Mouse (Mus musculus): ENCODE results near the gene Cd2ap. TPM values are rescaled to one million over a fixed set of nuclear protein-coding genes. Genes with fewer than 3 reads are reported as not detected.

Cd2ap gene
- polyA plus RNA-seq, 1 experiment from 2014 or later = 57.3 TPM

DNA sequence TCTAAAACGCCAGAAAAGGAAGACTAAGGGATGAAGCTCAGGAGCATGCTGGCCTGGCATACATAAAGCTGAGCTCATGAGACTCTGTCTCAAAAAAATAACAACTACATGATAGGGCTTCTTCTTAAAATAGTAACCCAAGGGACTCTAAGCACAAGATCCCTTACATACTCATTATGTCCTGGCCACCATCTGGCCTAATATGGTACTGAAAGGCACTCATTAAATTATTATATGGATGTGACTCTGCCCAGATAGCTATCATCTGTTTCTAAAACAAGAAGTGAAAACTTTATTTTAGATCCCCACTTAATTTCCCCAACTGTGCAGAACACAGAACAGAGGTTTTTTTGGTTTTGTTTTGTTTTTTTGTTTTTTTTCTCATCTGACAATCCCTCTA lies 6.4 kb upstream of the Cd2ap start:
- Histone ChIP-seq H3K9me3 (ENCODE audit: control insufficient read depth, low read depth, low read length) (no peaks in the 10 kb centered on the region), H3K36me3 (ENCODE audit: control insufficient read depth, insufficient read depth, low read length) (no peaks in the 10 kb centered on the region), H3K27me3 (ENCODE audit: control insufficient read depth, insufficient read depth, low read length) (no peaks in the 10 kb centered on the region), H3K4me1 (ENCODE audit: control insufficient read depth, insufficient read depth, low read length) (peaks cover 4% of the 10 kb centered on the region; the same call in 1 of the 2 replicates), H3K4me2 (replicated peaks; ENCODE audit: low read depth, low read length) (no peak overlapping the region), H3K9ac (replicated peaks; ENCODE audit: low read depth, low read length) (no peak overlapping the region), H3K4me3 (ENCODE audit: low read depth, low read length) (no peak overlapping the region), H3K27ac (ENCODE audit: low read length) (peak overlapping the region; percentile 63; the same call in 1 of the 2 replicates)
- no peak for ATAC-seq (ENCODE audit: insufficient number of reproducible peaks, insufficient read depth, low FRiP score, low read depth)
- WGBS = 88% methylated on average over 1 of the region's 1 CpGs

DNA sequence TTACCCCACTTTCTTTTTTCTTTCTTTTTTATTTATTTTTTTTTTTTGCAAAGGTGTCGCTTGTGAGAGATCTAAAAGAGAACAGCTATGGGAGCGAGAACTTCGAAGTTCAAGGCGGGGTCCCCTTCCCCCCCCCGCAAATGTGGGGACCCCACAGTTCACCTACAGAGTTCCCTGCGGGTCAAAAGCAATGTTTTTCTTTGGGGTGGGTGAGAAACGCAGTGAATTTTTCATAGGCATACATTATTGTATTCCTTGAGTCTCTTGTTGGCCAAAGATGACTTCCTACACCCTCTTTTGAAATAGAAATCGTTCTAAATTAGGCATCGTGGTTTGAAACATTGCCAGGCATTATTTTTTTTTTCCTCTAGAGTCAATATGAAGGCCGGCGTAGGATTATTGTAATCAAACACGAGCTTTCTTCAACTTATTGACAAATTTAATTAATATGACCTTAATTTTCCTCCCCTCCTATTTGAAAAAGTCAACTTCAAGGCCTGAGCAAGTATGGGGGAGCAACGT lies 500 bp upstream of the Cd2ap start:
- WGBS = 25% methylated on average over 13 of the region's 13 CpGs
- peak overlapping the region; percentile 93 for H3K4me3 ChIP-seq (ENCODE audit: low read depth, low read length)
- no peaks in the 10 kb centered on the region for H3K27me3 ChIP-seq (ENCODE audit: control insufficient read depth, insufficient read depth, low read length)
- peak overlapping the region; percentile 96 for H3K27ac ChIP-seq (ENCODE audit: low read length)
- peak overlapping the region; percentile 68 for H3K4me2 ChIP-seq (replicated peaks; ENCODE audit: low read depth, low read length)
- H3K36me3 ChIP-seq (ENCODE audit: control insufficient read depth, insufficient read depth, low read length) = no peaks in the 10 kb centered on the region
- no peak for ATAC-seq (ENCODE audit: insufficient number of reproducible peaks, insufficient read depth, low FRiP score, low read depth)
- H3K9me3 ChIP-seq (ENCODE audit: control insufficient read depth, low read depth, low read length) = no peaks in the 10 kb centered on the region
- H3K9ac ChIP-seq (replicated peaks; ENCODE audit: low read depth, low read length) = 0 out of 2 replicates have a peak overlapping the region, but pooled peaks have one; percentile 92
- peaks cover 4% of the 10 kb centered on the region; the same call in 1 of the 2 replicates for H3K4me1 ChIP-seq (ENCODE audit: control insufficient read depth, insufficient read depth, low read length)

DNA sequence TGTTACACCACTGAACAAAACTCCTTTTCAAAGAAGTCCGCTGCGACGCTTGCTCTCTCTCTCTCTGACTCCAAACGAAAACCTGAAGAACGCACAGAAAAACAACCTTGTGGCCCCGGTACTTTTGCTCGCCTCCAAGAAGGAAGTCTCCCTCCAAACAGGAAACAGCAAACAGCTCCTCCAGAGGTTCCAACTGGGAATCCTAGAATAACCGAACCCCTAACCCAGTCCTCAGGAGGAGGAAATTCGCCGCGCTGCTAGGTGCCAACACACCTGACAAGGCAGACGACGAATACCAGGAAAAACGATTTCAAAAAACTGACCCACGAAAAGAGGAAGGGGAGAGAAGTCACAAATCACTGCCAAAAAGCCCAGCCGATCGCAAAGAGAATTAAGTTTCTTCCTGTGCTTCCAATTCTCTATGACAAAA lies 879 bp downstream of the Cd2ap start:
- Histone ChIP-seq H3K9ac (replicated peaks; ENCODE audit: low read depth, low read length) (peak overlapping the region; percentile 92), H3K4me2 (replicated peaks; ENCODE audit: low read depth, low read length) (peak overlapping the region; percentile 68), H3K9me3 (ENCODE audit: control insufficient read depth, low read depth, low read length) (no peaks in the 10 kb centered on the region), H3K4me3 (ENCODE audit: low read depth, low read length) (peak overlapping the region; percentile 93), H3K36me3 (ENCODE audit: control insufficient read depth, insufficient read depth, low read length) (no peaks in the 10 kb centered on the region), H3K27me3 (ENCODE audit: control insufficient read depth, insufficient read depth, low read length) (no peaks in the 10 kb centered on the region), H3K27ac (ENCODE audit: low read length) (peak overlapping the region; percentile 96), H3K4me1 (ENCODE audit: control insufficient read depth, insufficient read depth, low read length) (peaks cover 4% of the 10 kb centered on the region; the same call in 1 of the 2 replicates)
- ATAC-seq (ENCODE audit: insufficient number of reproducible peaks, insufficient read depth, low FRiP score, low read depth) = no peak
- WGBS = under 1% methylated on average over 17 of the region's 17 CpGs

GRCm38 (mm10) chr17:42875015-42875414 lies 1.4 kb downstream of the Cd2ap start:
- Histone ChIP-seq H3K27me3 (ENCODE audit: control insufficient read depth, insufficient read depth, low read length) (no peaks in the 10 kb centered on the region), H3K9ac (replicated peaks; ENCODE audit: low read depth, low read length) (peak overlapping the region; percentile 92; the same call in 1 of the 2 replicates), H3K27ac (ENCODE audit: low read length) (no peak overlapping the region), H3K4me2 (replicated peaks; ENCODE audit: low read depth, low read length) (peak overlapping the region; percentile 68), H3K4me3 (ENCODE audit: low read depth, low read length) (peak overlapping the region; percentile 93), H3K4me1 (ENCODE audit: control insufficient read depth, insufficient read depth, low read length) (peaks cover 4% of the 10 kb centered on the region; the same call in 1 of the 2 replicates), H3K9me3 (ENCODE audit: control insufficient read depth, low read depth, low read length) (no peaks in the 10 kb centered on the region), H3K36me3 (ENCODE audit: control insufficient read depth, insufficient read depth, low read length) (no peaks in the 10 kb centered on the region)
- no peak for ATAC-seq (ENCODE audit: insufficient number of reproducible peaks, insufficient read depth, low FRiP score, low read depth)
- WGBS = 13% methylated on average over 6 of the region's 6 CpGs

DNA sequence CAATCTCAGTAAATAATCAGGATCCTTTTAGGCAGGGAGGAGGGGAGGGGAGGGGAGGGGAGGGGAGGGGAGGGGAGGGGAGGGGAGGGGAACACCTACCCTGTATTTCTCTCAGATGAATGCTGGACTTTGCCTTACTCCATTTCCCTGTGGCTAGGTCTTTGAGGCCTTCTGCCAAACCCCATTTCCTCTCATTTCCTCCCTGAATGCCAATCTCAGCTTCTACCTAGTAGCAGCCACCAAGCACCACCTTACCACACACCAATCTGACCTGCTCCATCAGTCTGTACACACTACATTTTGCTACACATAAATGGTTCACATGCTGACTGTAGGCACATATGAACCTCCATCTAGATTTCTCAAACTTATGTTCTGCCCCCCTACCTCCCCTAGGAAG lies 6.0 kb downstream of the Cd2ap start:
- H3K4me1 ChIP-seq (ENCODE audit: control insufficient read depth, insufficient read depth, low read length) = peaks cover 4% of the 10 kb centered on the region; the same call in 1 of the 2 replicates
- H3K9ac ChIP-seq (replicated peaks; ENCODE audit: low read depth, low read length) = no peak overlapping the region
- no peak overlapping the region for H3K4me2 ChIP-seq (replicated peaks; ENCODE audit: low read depth, low read length)
- no peaks in the 10 kb centered on the region for H3K36me3 ChIP-seq (ENCODE audit: control insufficient read depth, insufficient read depth, low read length)
- ATAC-seq (ENCODE audit: insufficient number of reproducible peaks, insufficient read depth, low FRiP score, low read depth) = no peak
- no peaks in the 10 kb centered on the region for H3K27me3 ChIP-seq (ENCODE audit: control insufficient read depth, insufficient read depth, low read length)
- no peak overlapping the region for H3K4me3 ChIP-seq (ENCODE audit: low read depth, low read length)
- no peaks in the 10 kb centered on the region for H3K9me3 ChIP-seq (ENCODE audit: control insufficient read depth, low read depth, low read length)
- H3K27ac ChIP-seq (ENCODE audit: low read length) = no peak overlapping the region

DNA sequence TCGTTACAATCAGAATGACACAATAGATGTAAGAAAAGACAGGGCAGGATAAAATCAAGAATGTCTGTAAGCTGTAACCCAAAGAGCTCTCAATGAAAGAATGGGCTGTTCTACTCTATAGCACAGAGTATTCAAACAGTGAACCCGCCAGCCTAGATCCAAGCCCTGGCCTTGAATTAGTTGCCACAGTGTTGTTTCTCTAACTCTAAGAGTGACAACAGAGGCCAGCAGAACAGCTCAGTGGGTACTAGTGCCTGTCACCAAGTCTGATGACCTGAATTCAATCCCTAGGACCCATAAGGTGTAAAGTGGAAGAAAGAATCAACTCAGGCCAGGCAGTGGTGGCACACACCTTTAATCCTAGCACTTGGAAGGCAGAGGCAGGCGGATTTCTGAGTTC lies 13.3 kb downstream of the Cd2ap start:
- Histone ChIP-seq H3K27me3 (ENCODE audit: control insufficient read depth, insufficient read depth, low read length) (no peaks in the 10 kb centered on the region), H3K4me3 (ENCODE audit: low read depth, low read length) (no peak overlapping the region), H3K9ac (replicated peaks; ENCODE audit: low read depth, low read length) (no peak overlapping the region), H3K36me3 (ENCODE audit: control insufficient read depth, insufficient read depth, low read length) (no peaks in the 10 kb centered on the region), H3K4me1 (ENCODE audit: control insufficient read depth, insufficient read depth, low read length) (no peaks in the 10 kb centered on the region), H3K4me2 (replicated peaks; ENCODE audit: low read depth, low read length) (no peak overlapping the region), H3K9me3 (ENCODE audit: control insufficient read depth, low read depth, low read length) (no peaks in the 10 kb centered on the region), H3K27ac (ENCODE audit: low read length) (no peak overlapping the region)
- ATAC-seq (ENCODE audit: insufficient number of reproducible peaks, insufficient read depth, low FRiP score, low read depth) = no peak
- WGBS = 84% methylated on average over 3 of the region's 3 CpGs

DNA sequence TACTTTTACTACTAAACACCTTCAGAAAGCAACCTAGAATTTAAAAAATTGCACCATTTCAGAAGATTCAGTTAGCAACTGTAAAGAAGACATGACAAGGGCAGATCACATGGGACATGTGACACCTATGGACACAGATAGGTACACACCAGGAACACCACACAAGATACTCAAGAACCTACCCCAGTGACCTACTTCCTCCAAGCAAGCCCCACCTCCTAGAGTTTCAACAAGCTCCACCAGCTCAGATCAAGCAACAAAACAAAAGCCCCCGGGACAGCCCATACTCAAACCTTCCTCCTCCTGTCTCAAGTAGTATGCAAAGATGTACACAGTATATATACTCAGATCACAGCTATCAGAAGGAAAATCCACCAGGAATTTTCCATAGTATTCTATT lies 16.1 kb downstream of the Cd2ap start:
- Histone ChIP-seq H3K9ac (replicated peaks; ENCODE audit: low read depth, low read length) (no peak overlapping the region), H3K27ac (ENCODE audit: low read length) (no peak overlapping the region), H3K36me3 (ENCODE audit: control insufficient read depth, insufficient read depth, low read length) (no peaks in the 10 kb centered on the region), H3K9me3 (ENCODE audit: control insufficient read depth, low read depth, low read length) (no peaks in the 10 kb centered on the region), H3K27me3 (ENCODE audit: control insufficient read depth, insufficient read depth, low read length) (no peaks in the 10 kb centered on the region), H3K4me1 (ENCODE audit: control insufficient read depth, insufficient read depth, low read length) (no peaks in the 10 kb centered on the region), H3K4me2 (replicated peaks; ENCODE audit: low read depth, low read length) (no peak overlapping the region), H3K4me3 (ENCODE audit: low read depth, low read length) (no peak overlapping the region)
- 83% methylated on average over 1 of the region's 1 CpGs for WGBS
- no peak for ATAC-seq (ENCODE audit: insufficient number of reproducible peaks, insufficient read depth, low FRiP score, low read depth)

DNA sequence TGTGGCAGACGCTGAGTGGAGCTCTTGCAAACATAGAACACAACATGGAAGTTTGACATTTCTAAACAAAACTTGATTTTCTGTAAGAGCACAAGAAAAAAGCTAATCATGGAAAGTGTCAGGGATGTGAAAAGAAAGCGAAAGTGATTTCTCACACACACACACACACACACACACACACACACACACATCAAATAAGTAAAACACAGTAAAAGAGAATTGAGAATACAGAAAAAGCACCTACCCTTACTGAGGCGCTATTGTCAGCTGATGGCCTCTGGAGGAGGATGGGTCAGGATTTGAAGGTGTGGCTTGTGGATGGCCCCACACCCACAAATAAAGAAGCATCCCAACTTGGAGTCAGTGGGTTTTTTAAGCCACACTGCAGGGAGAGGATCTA lies 19.0 kb downstream of the Cd2ap start:
- no peak for ATAC-seq (ENCODE audit: insufficient number of reproducible peaks, insufficient read depth, low FRiP score, low read depth)
- WGBS = 82% methylated on average over 3 of the region's 3 CpGs
- H3K9ac ChIP-seq (replicated peaks; ENCODE audit: low read depth, low read length) = no peak overlapping the region
- H3K4me2 ChIP-seq (replicated peaks; ENCODE audit: low read depth, low read length) = no peak overlapping the region
- no peaks in the 10 kb centered on the region for H3K4me1 ChIP-seq (ENCODE audit: control insufficient read depth, insufficient read depth, low read length)
- no peak overlapping the region for H3K4me3 ChIP-seq (ENCODE audit: low read depth, low read length)
- no peaks in the 10 kb centered on the region for H3K36me3 ChIP-seq (ENCODE audit: control insufficient read depth, insufficient read depth, low read length)
- no peak overlapping the region for H3K27ac ChIP-seq (ENCODE audit: low read length)
- no peaks in the 10 kb centered on the region for H3K9me3 ChIP-seq (ENCODE audit: control insufficient read depth, low read depth, low read length)
- H3K27me3 ChIP-seq (ENCODE audit: control insufficient read depth, insufficient read depth, low read length) = no peaks in the 10 kb centered on the region

DNA sequence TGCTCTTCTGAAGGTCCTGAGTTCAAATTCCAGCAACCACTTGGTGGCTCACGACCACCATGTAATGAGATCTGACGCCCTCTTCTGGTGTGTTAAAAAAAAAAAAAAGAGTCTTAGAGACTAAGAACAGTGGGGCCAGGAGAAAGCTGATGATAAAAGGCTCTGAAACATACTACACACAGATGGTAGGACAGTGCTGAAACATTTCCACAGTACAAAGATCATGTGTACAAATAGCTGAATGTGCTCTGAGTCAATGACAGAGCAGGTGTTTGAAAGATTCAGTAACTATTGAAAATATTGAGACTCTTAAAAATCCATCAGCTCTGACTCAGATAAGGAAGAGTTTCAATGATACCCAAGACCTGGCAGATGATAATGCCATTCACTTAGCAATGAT lies 29.4 kb downstream of the Cd2ap start:
- WGBS = 85% methylated on average over 2 of the region's 2 CpGs
- no peak overlapping the region for H3K9ac ChIP-seq (replicated peaks; ENCODE audit: low read depth, low read length)
- H3K9me3 ChIP-seq (ENCODE audit: control insufficient read depth, low read depth, low read length) = no peaks in the 10 kb centered on the region
- H3K36me3 ChIP-seq (ENCODE audit: control insufficient read depth, insufficient read depth, low read length) = peaks cover 9% of the 10 kb centered on the region; the same call in 1 of the 2 replicates
- H3K27me3 ChIP-seq (ENCODE audit: control insufficient read depth, insufficient read depth, low read length) = no peaks in the 10 kb centered on the region
- ATAC-seq (ENCODE audit: insufficient number of reproducible peaks, insufficient read depth, low FRiP score, low read depth) = no peak
- no peak overlapping the region for H3K4me3 ChIP-seq (ENCODE audit: low read depth, low read length)
- no peaks in the 10 kb centered on the region for H3K4me1 ChIP-seq (ENCODE audit: control insufficient read depth, insufficient read depth, low read length)
- no peak overlapping the region for H3K27ac ChIP-seq (ENCODE audit: low read length)
- no peak overlapping the region for H3K4me2 ChIP-seq (replicated peaks; ENCODE audit: low read depth, low read length)

Measured in stomach, embryonic 14.5 days (tissue).